Mouse (Mus musculus): ENCODE data around the gene Setd3.

Setd3 gene

DNA sequence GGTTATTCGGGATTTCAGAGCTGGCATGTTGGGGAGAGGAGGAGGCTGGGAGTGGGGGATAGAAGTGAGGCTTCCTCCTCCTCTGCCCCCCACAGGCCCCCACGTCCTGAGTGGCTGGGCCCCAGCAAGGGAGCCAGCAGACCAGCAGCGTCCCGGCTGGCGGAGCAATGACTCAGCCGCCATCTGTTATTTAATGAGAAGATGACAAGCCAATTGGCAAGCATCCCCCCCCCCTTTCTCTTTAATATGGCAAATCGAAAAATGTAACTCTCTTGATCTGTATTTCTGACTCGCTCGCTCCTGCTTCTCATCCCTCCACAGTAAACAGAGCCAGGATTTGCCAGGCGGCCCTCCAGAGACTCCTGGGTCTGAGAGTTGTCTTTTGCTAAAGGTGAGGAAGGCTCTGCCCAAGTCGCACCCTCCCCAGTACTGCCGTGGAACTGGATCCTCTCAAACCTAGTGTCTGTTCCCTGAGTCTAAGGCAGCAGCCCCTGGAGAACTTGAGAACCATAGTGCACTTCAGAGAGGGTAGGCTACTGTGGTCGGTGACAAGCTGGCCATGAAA, 111.2 kb downstream of the Setd3 start:
- no peak for DNase-seq

DNA sequence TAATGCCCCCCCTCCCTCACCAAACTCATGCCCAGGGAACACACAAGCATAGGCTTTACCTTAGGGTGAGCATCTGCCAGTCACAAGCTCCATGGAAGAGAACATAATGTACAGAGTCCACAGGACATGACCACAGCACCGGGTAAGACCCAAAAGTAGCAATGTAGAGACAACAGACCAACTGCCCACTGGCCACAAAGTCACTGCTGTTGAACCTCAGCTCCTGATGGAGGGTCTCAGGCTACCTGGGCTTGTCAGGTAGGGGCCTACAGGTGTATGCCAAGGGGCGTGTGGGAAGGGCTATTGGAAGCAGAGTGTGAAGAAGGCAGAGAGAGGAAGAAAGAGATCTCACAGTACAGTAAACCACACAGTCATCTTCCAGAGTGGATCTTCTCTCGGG, 111.9 kb downstream of the Setd3 start:
- no peak for DNase-seq

- DNase-seq = no peak
Observed at GRCm38 (mm10) chr12:108064396-108064998, 114.6 kb downstream of the Setd3 start.

GRCm38 (mm10) chr12:108063986-108064385, 115.1 kb downstream of the Setd3 start:
- DNase-seq = no peak

DNA sequence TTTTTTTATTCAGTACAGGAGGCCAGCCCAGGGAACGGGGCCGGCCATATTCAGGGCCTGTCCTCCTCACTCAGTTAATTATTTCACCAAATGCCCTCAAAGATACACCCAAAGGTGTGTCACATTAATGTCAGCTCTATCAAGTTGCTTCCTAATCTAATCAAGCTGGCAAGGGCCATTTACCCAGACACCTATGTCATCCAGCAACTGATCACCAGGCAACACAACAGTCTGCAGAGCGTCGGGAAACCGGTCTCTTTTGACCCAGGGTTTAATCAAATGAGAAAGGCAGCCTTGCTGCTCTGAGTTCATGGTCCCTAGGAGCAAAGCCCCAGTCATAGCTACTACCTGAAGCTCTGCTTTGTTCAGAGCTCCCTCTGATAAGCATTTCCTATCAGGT, 117.0 kb downstream of the Setd3 start:
- no peak for DNase-seq

GRCm38 (mm10) chr12:108061661-108062060, 117.5 kb downstream of the Setd3 start:
- no peak for DNase-seq

Measured in B cell, adult 2 months (primary cell).